Mouse (Mus musculus): Measurements from ENCODE around the gene Gstm2. TPM values are rescaled to one million over a fixed set of nuclear protein-coding genes. Genes with fewer than 3 reads are reported as not detected.
"Not testable (repeated sequence)": the region's sequence is repeated elsewhere in the genome, so short reads cannot be mapped to it uniquely, and the experiment has no call there.

The Gstm2 gene
- polyA plus RNA-seq, 1 experiment from 2014 or later = 4.2 TPM

- not testable (repeated sequence) for H3K4me1 ChIP-seq (replicated peaks; ENCODE audit: control insufficient read depth, insufficient read depth, low read length); H3K4me3 ChIP-seq (replicated peaks; ENCODE audit: low read length); H3K27ac ChIP-seq (ENCODE audit: low read length); H3K4me2 ChIP-seq (ENCODE audit: low read length); H3K9me3 ChIP-seq (ENCODE audit: control insufficient read depth, low read length); H3K9ac ChIP-seq (replicated peaks; ENCODE audit: low read depth, low read length); H3K27me3 ChIP-seq (replicated peaks; ENCODE audit: control insufficient read depth, insufficient read depth, low read length); ATAC-seq; H3K36me3 ChIP-seq (ENCODE audit: control insufficient read depth, insufficient read depth)
- 88% methylated on average over 9 of the region's 9 CpGs for WGBS
Measured at GRCm38 (mm10) chr3:107955260-107955659, 31.0 kb downstream of the Gstm2 start.

- no peaks in the 10 kb centered on the region for H3K36me3 ChIP-seq (ENCODE audit: control insufficient read depth, insufficient read depth)
- H3K27ac ChIP-seq (ENCODE audit: low read length) = 0 out of 2 replicates have a peak overlapping the region, but pooled peaks have one; percentile 28
- no peak overlapping the region for H3K4me3 ChIP-seq (replicated peaks; ENCODE audit: low read length)
- H3K4me1 ChIP-seq (replicated peaks; ENCODE audit: control insufficient read depth, insufficient read depth, low read length) = peaks cover 7% of the 10 kb centered on the region
- WGBS = 86% methylated on average over 5 of the region's 5 CpGs
- H3K27me3 ChIP-seq (replicated peaks; ENCODE audit: control insufficient read depth, insufficient read depth, low read length) = no peaks in the 10 kb centered on the region
- no peak overlapping the region for H3K9ac ChIP-seq (replicated peaks; ENCODE audit: low read depth, low read length)
- no peak overlapping the region for H3K4me2 ChIP-seq (ENCODE audit: low read length)
- no peaks in the 10 kb centered on the region for H3K9me3 ChIP-seq (ENCODE audit: control insufficient read depth, low read length)
- 0 out of 2 replicates have a peak, but pooled peaks have one; percentile 18 for ATAC-seq
Measured at GRCm38 (mm10) chr3:107953906-107954305, 32.3 kb downstream of the Gstm2 start.

GRCm38 (mm10) chr3:107953328-107953755, 32.9 kb downstream of the Gstm2 start:
- 18% methylated on average over 6 of the region's 6 CpGs for WGBS
- H3K9ac ChIP-seq (replicated peaks; ENCODE audit: low read depth, low read length) = no peak overlapping the region
- H3K36me3 ChIP-seq (ENCODE audit: control insufficient read depth, insufficient read depth) = no peaks in the 10 kb centered on the region
- no peak overlapping the region for H3K4me3 ChIP-seq (replicated peaks; ENCODE audit: low read length)
- no peaks in the 10 kb centered on the region for H3K9me3 ChIP-seq (ENCODE audit: control insufficient read depth, low read length)
- ATAC-seq = peak; percentile 87
- H3K4me1 ChIP-seq (replicated peaks; ENCODE audit: control insufficient read depth, insufficient read depth, low read length) = peaks cover 7% of the 10 kb centered on the region
- no peak overlapping the region for H3K4me2 ChIP-seq (ENCODE audit: low read length)
- H3K27ac ChIP-seq (ENCODE audit: low read length) = no peak overlapping the region; the same call in 1 of the 2 replicates
- no peaks in the 10 kb centered on the region for H3K27me3 ChIP-seq (replicated peaks; ENCODE audit: control insufficient read depth, insufficient read depth, low read length)

GRCm38 (mm10) chr3:107950531-107950930, 35.7 kb downstream of the Gstm2 start:
- H3K27ac ChIP-seq (ENCODE audit: low read length) = no peak overlapping the region
- no peak overlapping the region for H3K4me2 ChIP-seq (ENCODE audit: low read length)
- ATAC-seq = no peak
- 89% methylated on average over 11 of the region's 11 CpGs for WGBS
- no peaks in the 10 kb centered on the region for H3K9me3 ChIP-seq (ENCODE audit: control insufficient read depth, low read length)
- no peak overlapping the region for H3K9ac ChIP-seq (replicated peaks; ENCODE audit: low read depth, low read length)
- no peak overlapping the region for H3K4me3 ChIP-seq (replicated peaks; ENCODE audit: low read length)
- no peaks in the 10 kb centered on the region for H3K27me3 ChIP-seq (replicated peaks; ENCODE audit: control insufficient read depth, insufficient read depth, low read length)
- peaks cover 7% of the 10 kb centered on the region for H3K4me1 ChIP-seq (replicated peaks; ENCODE audit: control insufficient read depth, insufficient read depth, low read length)
- H3K36me3 ChIP-seq (ENCODE audit: control insufficient read depth, insufficient read depth) = no peaks in the 10 kb centered on the region

- ATAC-seq = not testable (repeated sequence)
Measured at GRCm38 (mm10) chr3:107949461-107949860, 36.8 kb downstream of the Gstm2 start.

GRCm38 (mm10) chr3:107945729-107946128, 40.5 kb downstream of the Gstm2 start:
- ATAC-seq = no peak
- H3K36me3 ChIP-seq (ENCODE audit: control insufficient read depth, insufficient read depth) = no peaks in the 10 kb centered on the region
- no peaks in the 10 kb centered on the region for H3K9me3 ChIP-seq (ENCODE audit: control insufficient read depth, low read length)
- no peak overlapping the region for H3K4me2 ChIP-seq (ENCODE audit: low read length)
- no peak overlapping the region for H3K27ac ChIP-seq (ENCODE audit: low read length)
- 57% methylated on average over 4 of the region's 4 CpGs for WGBS
- peaks cover 11% of the 10 kb centered on the region for H3K4me1 ChIP-seq (replicated peaks; ENCODE audit: control insufficient read depth, insufficient read depth, low read length)
- no peak overlapping the region for H3K4me3 ChIP-seq (replicated peaks; ENCODE audit: low read length)
- H3K9ac ChIP-seq (replicated peaks; ENCODE audit: low read depth, low read length) = no peak overlapping the region
- no peaks in the 10 kb centered on the region for H3K27me3 ChIP-seq (replicated peaks; ENCODE audit: control insufficient read depth, insufficient read depth, low read length)

More at GRCm38 (mm10) chr3:107949461-107949860, 36.8 kb downstream of the Gstm2 start:
- not testable (repeated sequence) for H3K27me3 ChIP-seq (replicated peaks; ENCODE audit: control insufficient read depth, insufficient read depth, low read length); H3K9me3 ChIP-seq (ENCODE audit: control insufficient read depth, low read length); H3K4me3 ChIP-seq (replicated peaks; ENCODE audit: low read length); H3K4me2 ChIP-seq (ENCODE audit: low read length); H3K27ac ChIP-seq (ENCODE audit: low read length); H3K36me3 ChIP-seq (ENCODE audit: control insufficient read depth, insufficient read depth); H3K9ac ChIP-seq (replicated peaks; ENCODE audit: low read depth, low read length); H3K4me1 ChIP-seq (replicated peaks; ENCODE audit: control insufficient read depth, insufficient read depth, low read length)
- 95% methylated on average over 1 of the region's 1 CpGs for WGBS

GRCm38 (mm10) chr3:107943239-107943990, 42.8 kb downstream of the Gstm2 start, which contains the start of gene Gstm6:
Gene Gstm6, minus strand, starts transcription at chr3:107943749.
- peak; percentile 90 for ATAC-seq
- Histone ChIP-seq H3K36me3 (ENCODE audit: control insufficient read depth, insufficient read depth) (no peaks in the 10 kb centered on the region), H3K4me2 (ENCODE audit: low read length) (peak within 1 kb of the TSS; percentile 51), H3K27ac (ENCODE audit: low read length) (no peak within 1 kb of the TSS), H3K9ac (replicated peaks; ENCODE audit: low read depth, low read length) (no peak within 1 kb of the TSS; the same call in 1 of the 2 replicates), H3K27me3 (replicated peaks; ENCODE audit: control insufficient read depth, insufficient read depth, low read length) (no peaks in the 10 kb centered on the region), H3K4me3 (replicated peaks; ENCODE audit: low read length) (peak within 1 kb of the TSS; percentile 32), H3K9me3 (ENCODE audit: control insufficient read depth, low read length) (no peaks in the 10 kb centered on the region), H3K4me1 (replicated peaks; ENCODE audit: control insufficient read depth, insufficient read depth, low read length) (peaks cover 11% of the 10 kb centered on the region)
- WGBS = 18% methylated on average over 20 of the region's 20 CpGs

GRCm38 (mm10) chr3:107941261-107941660, 45.0 kb downstream of the Gstm2 start:
- H3K27me3 ChIP-seq (replicated peaks; ENCODE audit: control insufficient read depth, insufficient read depth, low read length) = no peaks in the 10 kb centered on the region
- WGBS = 67% methylated on average over 4 of the region's 4 CpGs
- peaks cover 11% of the 10 kb centered on the region for H3K4me1 ChIP-seq (replicated peaks; ENCODE audit: control insufficient read depth, insufficient read depth, low read length)
- no peak overlapping the region for H3K9ac ChIP-seq (replicated peaks; ENCODE audit: low read depth, low read length)
- H3K36me3 ChIP-seq (ENCODE audit: control insufficient read depth, insufficient read depth) = no peaks in the 10 kb centered on the region
- H3K4me2 ChIP-seq (ENCODE audit: low read length) = no peak overlapping the region
- H3K9me3 ChIP-seq (ENCODE audit: control insufficient read depth, low read length) = no peaks in the 10 kb centered on the region
- ATAC-seq = no peak
- no peak overlapping the region for H3K4me3 ChIP-seq (replicated peaks; ENCODE audit: low read length)
- H3K27ac ChIP-seq (ENCODE audit: low read length) = no peak overlapping the region

- Histone ChIP-seq H3K27me3 (replicated peaks; ENCODE audit: control insufficient read depth, insufficient read depth, low read length) (no peaks in the 10 kb centered on the region), H3K27ac (ENCODE audit: low read length) (no peak overlapping the region)
- 77% methylated on average over 7 of the region's 7 CpGs for WGBS
Measured at GRCm38 (mm10) chr3:107940524-107940923, 45.7 kb downstream of the Gstm2 start.

More at GRCm38 (mm10) chr3:107940524-107940923, 45.7 kb downstream of the Gstm2 start:
- Histone ChIP-seq H3K4me1 (replicated peaks; ENCODE audit: control insufficient read depth, insufficient read depth, low read length) (peaks cover 11% of the 10 kb centered on the region), H3K4me2 (ENCODE audit: low read length) (no peak overlapping the region), H3K9ac (replicated peaks; ENCODE audit: low read depth, low read length) (no peak overlapping the region), H3K9me3 (ENCODE audit: control insufficient read depth, low read length) (no peaks in the 10 kb centered on the region), H3K36me3 (ENCODE audit: control insufficient read depth, insufficient read depth) (no peaks in the 10 kb centered on the region), H3K4me3 (replicated peaks; ENCODE audit: low read length) (no peak overlapping the region)
- no peak for ATAC-seq
